Mouse (Mus musculus) liver, embryonic 12.5 days (tissue): ENCODE measurements around the gene Gm10401. TPM values are rescaled to one million over a fixed set of nuclear protein-coding genes. Genes with fewer than 3 reads are reported as not detected.

ENCODE experiments used
- polyA plus RNA-seq: library from polyadenylated mRNA; unstranded; fragments of >200 nt; fragmentation: Nextera tagmentation; extraction: Ambion mirVana; gene quantifications from 2 replicates; pipeline ENCODE4 v1.2.1, GENCODE M21; 2016

Gm10401 gene
- polyA plus RNA-seq, 1 experiment from 2014 or later = 15.1 TPM

Other genes with a start within 250 kb of the Gm10401 start
- gene 4930519G04Rik, start 244.6 kb downstream of the Gm10401 start, polyA plus RNA-seq = not detected in 2 replicates
- not detected in 2 replicates for gene Gm9936, start 239.6 kb downstream of the Gm10401 start, polyA plus RNA-seq
- gene Oasl2, start 201.4 kb downstream of the Gm10401 start, polyA plus RNA-seq = 3.5 and 3.9 TPM in 2 replicates
- 0.29 and 0.30 TPM in 2 replicates for gene Oasl1, start 175.1 kb downstream of the Gm10401 start, polyA plus RNA-seq
- 22.1 and 25.2 TPM in 2 replicates for gene 2210016L21Rik, start 156.1 kb downstream of the Gm10401 start, polyA plus RNA-seq
- 3.8 and 3.9 TPM in 2 replicates for gene Hnf1a, start 127.2 kb downstream of the Gm10401 start, polyA plus RNA-seq
- 19.3 and 23.7 TPM in 2 replicates for gene Sppl3, start 87.2 kb downstream of the Gm10401 start, polyA plus RNA-seq
- 43.9 and 51.1 TPM in 2 replicates for gene Acads, start 21.1 kb upstream of the Gm10401 start, polyA plus RNA-seq
- gene Unc119b, start 36.7 kb upstream of the Gm10401 start, polyA plus RNA-seq = 16.1 and 17.6 TPM in 2 replicates
- 46.8 and 49.2 TPM in 2 replicates for gene Mlec, start 59.9 kb upstream of the Gm10401 start, polyA plus RNA-seq
- gene Cabp1, start 96.1 kb upstream of the Gm10401 start, polyA plus RNA-seq = 0.20 and 0.36 TPM in 2 replicates
- 140 and 143 TPM in 2 replicates for gene Pop5, start 137.5 kb upstream of the Gm10401 start, polyA plus RNA-seq
- 166 and 172 TPM in 2 replicates for gene Rnf10, start 174.6 kb upstream of the Gm10401 start, polyA plus RNA-seq
- gene Coq5, start 181.4 kb upstream of the Gm10401 start, polyA plus RNA-seq = 43.3 and 46.2 TPM in 2 replicates
- 825 and 857 TPM in 2 replicates for gene Dynll1, start 202.7 kb upstream of the Gm10401 start, polyA plus RNA-seq
- gene Srsf9, start 228.9 kb upstream of the Gm10401 start, polyA plus RNA-seq = 195 and 200 TPM in 2 replicates
- 20.6 and 21.2 TPM in 2 replicates for gene Gatc, start 242.9 kb upstream of the Gm10401 start, polyA plus RNA-seq
- gene Triap1, start 242.9 kb upstream of the Gm10401 start, polyA plus RNA-seq = 43.8 and 45.9 TPM in 2 replicates